Mouse (Mus musculus) midbrain, embryonic 12.5 days (tissue): ENCODE data around the gene LTO1. TPM values are rescaled to one million over a fixed set of nuclear protein-coding genes. Genes with fewer than 3 reads are reported as not detected.

Source experiments
- ATAC-seq: fragments of 200-750 bp; cut with Nextera tagmentation; 2 replicates; pipeline ENCODE4 v1.8.0; 2017; ENCODE audit warnings: low read depth, moderate TSS enrichment, moderate library complexity; ENCODE audit not compliant: low FRiP score
- H3K27ac ChIP-seq: fragments of 300-500 bp; sonication (generic); replicated peaks from 2 replicates; pipeline ENCODE4 v1.5.1; 2016; ENCODE audit warnings: mild to moderate bottlenecking
- H3K27me3 ChIP-seq: fragments of 300-500 bp; sonication (generic); 2 replicates; pipeline ENCODE4 v1.6.1; 2016; ENCODE audit warnings: mild to moderate bottlenecking
- H3K36me3 ChIP-seq: fragments of 300-500 bp; sonication (generic); 2 replicates; pipeline ENCODE4 v1.6.1; 2016
- H3K4me1 ChIP-seq: fragments of 300-500 bp; sonication (generic); 2 replicates; pipeline ENCODE4 v1.6.1; 2016
- H3K4me2 ChIP-seq: fragments of 300-500 bp; sonication (generic); replicated peaks from 2 replicates; pipeline ENCODE4 v1.6.1; 2016; ENCODE audit warnings: mild to moderate bottlenecking, moderate library complexity
- H3K4me3 ChIP-seq: fragments of 300-500 bp; sonication (generic); 2 replicates; pipeline ENCODE4 v1.5.1; 2016; ENCODE audit warnings: mild to moderate bottlenecking
- H3K9ac ChIP-seq: fragments of 300-500 bp; sonication (generic); replicated peaks from 2 replicates; pipeline ENCODE4 v1.6.1; 2016; ENCODE audit warnings: mild to moderate bottlenecking, moderate library complexity
- H3K9me3 ChIP-seq: fragments of 300-500 bp; sonication (generic); 2 replicates; pipeline ENCODE4 v1.6.1; 2016; ENCODE audit warnings: mild to moderate bottlenecking
- WGBS: fragments of 180-500 bp; shearing (Covaris S2); methylation state at CpG from one replicate; pipeline ENCODE4 v1.1.7; 2016; 5-methylcytosine and 5-hydroxymethylcytosine counted together
- polyA plus RNA-seq: library from polyadenylated mRNA; unstranded; fragments of >200 nt; fragmentation: Nextera tagmentation; extraction: Ambion mirVana; gene quantifications from 2 replicates; pipeline ENCODE4 v1.2.1, GENCODE M21; 2016

The LTO1 gene
- polyA plus RNA-seq, 1 experiment from 2014 or later = 36.4 TPM

DNA sequence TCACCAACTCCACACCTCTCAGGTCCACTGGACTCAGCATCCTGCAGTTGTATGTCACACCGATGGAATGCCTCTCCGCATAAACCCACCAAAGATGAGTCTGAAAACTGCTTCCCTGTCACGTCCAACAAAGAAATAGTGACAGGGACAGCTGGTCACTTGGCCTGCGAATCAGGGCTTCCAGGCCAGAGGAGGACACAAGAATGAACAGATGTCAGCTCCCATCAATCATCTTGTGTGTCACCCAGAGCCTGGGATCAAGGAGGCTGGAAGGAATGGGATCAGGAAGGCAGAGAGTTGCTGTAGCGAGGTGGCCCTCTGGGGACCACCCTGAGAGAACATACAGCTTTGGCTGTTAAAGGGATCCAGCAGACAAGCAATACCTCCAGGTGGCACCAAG lies 20.0 kb downstream of the LTO1 start:
- no peak overlapping the region for H3K27ac ChIP-seq

DNA sequence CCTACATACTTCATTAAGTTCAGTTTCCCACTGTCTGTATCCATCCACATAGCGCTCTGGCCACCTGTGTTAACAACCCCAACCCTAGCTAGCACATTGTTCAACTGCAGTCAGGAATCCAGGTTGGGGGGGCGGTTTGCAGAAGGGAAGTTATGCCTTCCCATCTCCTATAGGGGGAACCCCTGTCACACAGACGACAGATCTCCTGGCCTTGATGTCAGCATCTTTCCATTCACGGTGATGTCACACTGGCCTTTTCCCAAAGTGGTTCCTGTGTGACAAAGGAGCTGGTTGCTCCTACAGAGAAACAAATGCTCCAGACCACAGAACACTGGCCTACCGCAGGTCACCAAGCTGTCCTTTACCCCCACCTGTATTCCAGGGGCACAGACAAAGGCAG lies 20.7 kb downstream of the LTO1 start:
- peaks cover 22% of the 10 kb centered on the region for H3K27me3 ChIP-seq
- H3K27ac ChIP-seq = 0 out of 2 replicates have a peak overlapping the region, but pooled peaks have one; percentile 26
- H3K4me2 ChIP-seq = peak overlapping the region; percentile 94; the same call in 1 of the 2 replicates
- no peaks in the 10 kb centered on the region for H3K9me3 ChIP-seq
- 64% methylated on average over 5 of the region's 5 CpGs for WGBS
- H3K9ac ChIP-seq = peak overlapping the region; percentile 15; the same call in 1 of the 2 replicates
- H3K4me1 ChIP-seq = peaks cover 44% of the 10 kb centered on the region
- H3K4me3 ChIP-seq = no peak overlapping the region
- peaks cover 56% of the 10 kb centered on the region for H3K36me3 ChIP-seq
- no peak for ATAC-seq

More for the DNA sequence above, 20.0 kb downstream of the LTO1 start:
- ATAC-seq = no peak
- no peak overlapping the region for H3K4me3 ChIP-seq
- peaks cover 15% of the 10 kb centered on the region for H3K27me3 ChIP-seq
- no peaks in the 10 kb centered on the region for H3K9me3 ChIP-seq
- WGBS = 70% methylated on average over 5 of the region's 5 CpGs
- no peak overlapping the region for H3K9ac ChIP-seq
- peaks cover 61% of the 10 kb centered on the region for H3K36me3 ChIP-seq
- peaks cover 37% of the 10 kb centered on the region for H3K4me1 ChIP-seq
- no peak overlapping the region for H3K4me2 ChIP-seq

DNA sequence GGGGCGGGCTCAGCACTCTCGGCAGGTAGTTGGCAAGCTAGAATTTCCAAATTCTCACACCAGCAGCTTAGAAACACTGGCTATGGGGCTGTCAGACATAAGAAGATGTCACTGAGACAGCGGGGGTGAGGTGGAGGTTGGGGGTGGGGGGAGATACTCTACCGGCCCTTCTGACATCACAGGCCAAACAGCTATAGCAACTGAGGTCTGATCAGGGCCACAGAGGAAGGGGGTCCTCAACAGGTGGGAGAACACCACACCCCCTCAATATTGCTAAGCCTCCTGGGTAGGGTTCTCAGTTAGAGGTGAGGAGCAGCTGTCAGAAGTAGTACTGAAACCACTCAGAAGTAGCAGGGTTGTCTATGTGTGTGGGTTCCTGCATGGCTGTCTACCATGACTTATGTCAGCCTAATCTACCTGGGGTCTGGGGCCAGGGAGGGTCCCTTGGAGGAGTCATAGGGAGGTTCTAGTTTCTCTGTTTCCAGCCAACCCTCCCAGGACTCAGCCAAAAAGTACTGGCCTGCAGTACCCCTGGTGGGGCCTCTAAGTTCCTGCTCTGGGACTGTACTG lies 21.5 kb downstream of the LTO1 start:
- H3K4me1 ChIP-seq = peaks cover 52% of the 10 kb centered on the region
- H3K9me3 ChIP-seq = no peaks in the 10 kb centered on the region
- peak overlapping the region; percentile 94 for H3K4me2 ChIP-seq
- peak overlapping the region; percentile 46 for H3K9ac ChIP-seq
- H3K27ac ChIP-seq = 0 out of 2 replicates have a peak overlapping the region, but pooled peaks have one; percentile 26
- H3K36me3 ChIP-seq = peaks cover 52% of the 10 kb centered on the region
- peak overlapping the region; percentile 72 for H3K4me3 ChIP-seq
- H3K27me3 ChIP-seq = peaks cover 27% of the 10 kb centered on the region
- 90% methylated on average over 4 of the region's 4 CpGs for WGBS
- ATAC-seq = no peak

DNA sequence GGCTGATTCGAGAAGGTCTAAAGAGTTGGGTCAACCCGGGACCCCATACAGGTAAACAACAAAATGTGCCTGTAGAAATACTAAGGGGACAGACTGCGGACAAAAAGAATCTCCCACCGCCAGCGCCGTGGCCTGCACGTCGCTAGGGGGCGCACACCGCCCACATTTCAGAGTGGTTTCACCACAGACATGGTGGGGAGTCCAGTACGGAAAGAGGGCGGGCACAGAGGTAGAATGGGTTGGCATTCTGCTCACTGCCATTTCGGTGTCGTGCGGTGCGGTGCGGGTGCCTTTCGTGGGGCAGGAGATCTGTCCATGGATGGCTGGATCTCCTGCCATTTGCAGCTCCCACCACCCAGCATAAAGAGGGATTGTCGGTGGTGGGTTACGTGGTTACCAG lies 22.6 kb downstream of the LTO1 start:
- peaks cover 56% of the 10 kb centered on the region for H3K4me1 ChIP-seq

DNA sequence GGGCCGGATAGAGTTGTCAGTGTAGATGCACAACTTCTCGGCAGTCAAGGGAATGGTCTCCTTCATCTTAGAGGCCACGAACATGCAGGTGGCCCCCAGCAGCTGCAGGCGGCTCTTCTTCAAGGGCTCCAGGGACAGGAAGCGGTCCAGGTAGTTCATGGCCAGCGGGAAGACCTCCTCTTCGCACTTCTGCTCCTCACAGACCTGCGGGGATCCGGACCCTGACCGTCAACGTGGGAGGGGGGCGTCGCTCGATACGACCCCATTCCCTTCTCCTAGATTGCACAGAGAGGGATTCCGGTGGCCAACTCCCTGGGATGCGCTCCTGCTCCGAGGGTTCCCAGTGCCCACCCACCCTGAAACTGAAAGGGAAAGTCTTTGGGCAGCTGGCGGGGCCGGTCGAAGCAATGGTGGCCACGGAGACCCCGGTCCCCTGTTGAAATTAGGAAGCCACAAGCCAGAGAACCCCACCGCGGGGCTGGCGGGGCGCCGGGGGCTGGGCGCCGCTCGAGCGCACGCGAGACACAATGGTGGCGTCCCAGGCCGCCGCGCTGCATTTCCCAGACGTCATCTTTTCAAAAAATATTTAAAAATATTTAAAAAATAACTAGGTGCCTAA lies 23.1 kb downstream of the LTO1 start:
- Histone ChIP-seq H3K4me3 (peak overlapping the region; percentile 72), H3K27ac (peak overlapping the region; percentile 88), H3K9ac (peak overlapping the region; percentile 84), H3K36me3 (peaks cover 41% of the 10 kb centered on the region), H3K9me3 (no peaks in the 10 kb centered on the region), H3K27me3 (peaks cover 43% of the 10 kb centered on the region), H3K4me1 (peaks cover 60% of the 10 kb centered on the region), H3K4me2 (peak overlapping the region; percentile 94)
- under 1% methylated on average over 39 of the region's 39 CpGs for WGBS
- no peak for ATAC-seq

More for the DNA sequence above, 22.6 kb downstream of the LTO1 start:
- peak; percentile 41; the same call in 1 of the 2 replicates for ATAC-seq
- H3K27ac ChIP-seq = peak overlapping the region; percentile 88
- peaks cover 46% of the 10 kb centered on the region for H3K36me3 ChIP-seq
- no peaks in the 10 kb centered on the region for H3K9me3 ChIP-seq
- peak overlapping the region; percentile 84 for H3K9ac ChIP-seq
- peak overlapping the region; percentile 72 for H3K4me3 ChIP-seq
- peaks cover 38% of the 10 kb centered on the region for H3K27me3 ChIP-seq
- 3% methylated on average over 20 of the region's 20 CpGs for WGBS
- peak overlapping the region; percentile 94 for H3K4me2 ChIP-seq

DNA sequence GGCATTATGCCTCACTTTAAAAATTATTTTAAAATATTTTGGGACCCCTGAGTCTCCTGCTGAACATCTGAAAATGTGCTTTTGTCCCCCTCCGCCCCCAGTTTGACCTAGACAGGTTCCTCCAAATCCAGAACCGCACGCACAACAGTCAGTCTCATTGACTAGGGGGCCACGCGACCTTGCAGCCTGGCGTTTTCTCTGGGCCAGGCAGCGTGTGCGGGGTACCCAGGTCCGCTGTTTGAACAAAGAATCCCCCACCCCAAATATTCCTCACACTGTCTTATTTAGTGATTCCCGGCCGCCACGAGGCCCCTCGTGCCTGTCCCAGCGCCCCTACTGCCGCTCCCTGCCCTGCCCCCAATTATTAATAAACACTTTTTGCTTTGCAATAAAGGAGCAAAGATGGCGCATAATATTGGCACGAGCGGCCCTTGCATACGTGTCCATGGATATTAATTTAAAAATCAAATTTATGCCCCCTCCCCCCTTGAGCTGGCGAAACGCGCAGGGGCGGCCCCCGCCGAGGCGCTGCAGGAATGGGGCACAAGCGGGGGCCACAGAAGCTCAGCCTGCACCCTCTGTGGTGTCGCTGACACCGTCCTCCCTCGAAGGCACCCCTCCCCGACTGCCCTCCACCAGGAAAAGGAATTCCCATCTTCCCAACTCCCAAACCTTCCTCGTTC lies 23.9 kb downstream of the LTO1 start:
- peaks cover 65% of the 10 kb centered on the region for H3K4me1 ChIP-seq
- no peaks in the 10 kb centered on the region for H3K9me3 ChIP-seq
- H3K27me3 ChIP-seq = peaks cover 49% of the 10 kb centered on the region
- no peak for ATAC-seq
- WGBS = under 1% methylated on average over 32 of the region's 32 CpGs
- peaks cover 33% of the 10 kb centered on the region for H3K36me3 ChIP-seq
- peak overlapping the region; percentile 84 for H3K9ac ChIP-seq
- peak overlapping the region; percentile 94 for H3K4me2 ChIP-seq
- H3K4me3 ChIP-seq = peak overlapping the region; percentile 72
- peak overlapping the region; percentile 88 for H3K27ac ChIP-seq

DNA sequence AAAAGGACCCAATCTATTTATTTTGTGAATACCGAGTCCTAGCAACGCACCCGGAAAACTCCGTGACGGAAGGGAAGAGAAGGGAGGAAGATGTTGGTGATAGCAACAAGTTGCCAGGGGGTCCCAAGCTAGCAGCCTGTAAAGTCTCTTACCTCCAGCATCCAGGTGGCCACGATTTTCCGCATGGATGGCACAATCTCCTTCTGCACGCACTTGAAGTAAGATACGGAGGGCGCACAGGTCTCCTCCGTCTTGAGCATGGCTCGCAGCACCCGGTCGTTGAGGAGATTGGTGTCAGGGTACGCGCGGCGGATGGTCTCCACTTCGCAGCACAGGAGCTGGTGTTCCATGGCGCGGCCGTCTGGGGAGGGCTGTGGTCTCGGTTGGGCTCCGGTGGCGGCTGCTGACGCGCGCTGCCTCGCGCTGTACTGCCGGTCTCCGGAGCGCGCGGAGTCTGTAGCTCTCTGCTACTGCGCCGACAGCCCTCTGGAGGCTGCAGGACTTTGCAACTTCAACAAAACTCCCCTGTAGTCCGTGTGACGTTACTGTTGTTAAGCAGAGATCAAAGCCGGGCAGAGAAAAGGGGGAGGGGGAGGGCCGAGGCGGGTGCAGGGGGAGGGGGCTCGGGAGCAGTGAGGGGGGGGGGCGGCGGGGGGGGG lies 24.6 kb downstream of the LTO1 start, which contains the start of gene Ccnd1:
Gene Ccnd1 (minus strand): TSS at position 582 of the 659 bp plus-strand sequence.
- H3K36me3 ChIP-seq = peaks cover 27% of the 10 kb centered on the region
- H3K9ac ChIP-seq = peak within 1 kb of the TSS; percentile 84
- H3K4me1 ChIP-seq = peaks cover 65% of the 10 kb centered on the region
- H3K27me3 ChIP-seq = peaks cover 56% of the 10 kb centered on the region
- peak within 1 kb of the TSS; percentile 94 for H3K4me2 ChIP-seq
- peak within 1 kb of the TSS; percentile 72 for H3K4me3 ChIP-seq
- ATAC-seq = peak; percentile 71
- H3K9me3 ChIP-seq = no peaks in the 10 kb centered on the region
- WGBS = 0% methylated on average over 40 of the region's 45 CpGs
- peak within 1 kb of the TSS; percentile 88 for H3K27ac ChIP-seq

DNA sequence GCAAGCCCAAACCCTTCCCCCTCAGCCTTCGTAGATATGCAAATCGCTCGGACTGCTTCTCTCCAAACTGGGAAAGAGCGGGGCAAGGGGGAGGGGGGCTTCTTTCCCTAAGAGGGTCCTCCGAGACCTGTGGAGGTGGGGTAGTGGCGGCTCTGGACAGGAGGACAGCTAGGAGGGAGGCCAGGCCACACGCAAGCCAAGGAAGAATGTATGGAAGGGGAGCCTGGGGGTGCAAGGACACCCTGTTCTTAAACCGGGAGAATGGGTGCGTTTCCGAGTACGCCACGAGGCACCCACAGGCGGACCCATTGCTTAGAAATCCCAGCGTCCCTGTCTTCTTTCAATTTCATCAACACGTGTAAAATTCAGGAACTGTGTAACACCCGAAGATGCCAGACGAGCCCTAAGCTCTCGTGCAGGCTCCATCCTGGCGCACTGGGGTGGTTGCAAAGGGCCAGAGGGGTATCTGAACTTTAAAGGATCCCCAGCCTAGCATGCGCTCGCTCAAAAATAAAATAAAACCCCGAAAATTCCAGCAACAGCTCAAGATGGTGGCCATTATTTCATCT lies 25.2 kb downstream of the LTO1 start:
- H3K4me2 ChIP-seq = peak overlapping the region; percentile 94
- peaks cover 59% of the 10 kb centered on the region for H3K27me3 ChIP-seq
- ATAC-seq = peak; percentile 44
- H3K4me3 ChIP-seq = peak overlapping the region; percentile 72
- peak overlapping the region; percentile 84 for H3K9ac ChIP-seq
- no peaks in the 10 kb centered on the region for H3K9me3 ChIP-seq
- WGBS = under 1% methylated on average over 22 of the region's 22 CpGs
- H3K4me1 ChIP-seq = peaks cover 65% of the 10 kb centered on the region
- peak overlapping the region; percentile 88 for H3K27ac ChIP-seq
- H3K36me3 ChIP-seq = peaks cover 21% of the 10 kb centered on the region

DNA sequence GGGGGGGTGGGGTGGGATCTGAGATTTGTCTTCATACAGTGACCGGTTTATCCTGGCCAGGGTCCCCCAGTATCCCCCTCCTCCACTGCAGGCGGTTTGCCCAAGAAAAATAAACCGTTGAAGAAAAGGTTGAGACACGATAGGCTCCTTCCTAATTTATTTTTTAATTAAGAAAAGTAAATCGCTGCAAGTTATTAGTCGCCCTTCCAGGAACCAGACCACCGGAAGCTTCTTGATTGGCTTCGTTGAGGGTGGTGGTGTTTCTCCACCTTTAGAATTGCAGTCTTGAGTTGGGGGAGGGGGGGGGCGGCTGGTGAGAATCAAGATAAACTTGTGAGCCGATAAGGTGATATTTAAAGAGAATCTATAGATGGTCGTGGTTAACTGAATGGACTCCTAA lies 25.7 kb downstream of the LTO1 start:
- Histone ChIP-seq H3K9me3 (no peaks in the 10 kb centered on the region), H3K27me3 (peaks cover 59% of the 10 kb centered on the region), H3K36me3 (peaks cover 16% of the 10 kb centered on the region), H3K4me2 (peak overlapping the region; percentile 94), H3K27ac (peak overlapping the region; percentile 88), H3K9ac (peak overlapping the region; percentile 84), H3K4me1 (peaks cover 63% of the 10 kb centered on the region), H3K4me3 (peak overlapping the region; percentile 72)
- under 1% methylated on average over 11 of the region's 11 CpGs for WGBS
- no peak for ATAC-seq

DNA sequence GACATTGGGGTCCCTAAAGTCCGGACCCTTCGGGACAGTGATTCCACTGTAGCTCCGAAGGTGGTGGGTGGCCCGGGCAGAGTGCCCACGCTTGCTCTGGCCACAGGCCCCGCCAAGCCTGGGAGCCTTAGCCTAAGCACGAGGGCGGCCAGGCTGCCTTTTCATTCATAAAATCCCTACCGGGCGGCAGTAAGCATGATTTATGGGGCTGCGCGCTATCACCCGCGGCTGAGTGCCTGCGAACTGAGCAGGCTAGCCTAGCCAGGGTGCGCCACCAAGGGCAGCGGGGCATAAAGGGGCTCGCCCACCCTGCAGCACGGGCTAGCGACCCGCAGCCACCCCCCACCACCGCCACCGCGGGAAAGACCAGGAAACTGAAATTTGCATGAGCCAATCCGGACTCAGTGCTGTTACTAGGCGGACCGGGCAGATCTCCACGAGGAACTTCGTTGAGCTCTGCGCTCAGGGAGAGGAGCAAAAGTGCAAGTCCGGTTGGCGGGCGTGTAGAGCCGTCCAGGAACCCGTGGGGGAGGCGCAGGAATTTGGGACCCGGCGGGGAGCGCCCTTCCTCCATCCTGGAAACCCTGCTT lies 26.4 kb downstream of the LTO1 start:
- Histone ChIP-seq H3K4me2 (peak overlapping the region; percentile 94), H3K27me3 (peaks cover 59% of the 10 kb centered on the region), H3K4me1 (peaks cover 56% of the 10 kb centered on the region), H3K9me3 (no peaks in the 10 kb centered on the region), H3K9ac (peak overlapping the region; percentile 58), H3K27ac (peak overlapping the region; percentile 88), H3K4me3 (peak overlapping the region; percentile 72), H3K36me3 (peaks cover 8% of the 10 kb centered on the region; the same call in 1 of the 2 replicates)
- peak; percentile 63 for ATAC-seq
- WGBS = under 1% methylated on average over 39 of the region's 39 CpGs
